Mouse (Mus musculus): ENCODE data around the gene Rap1a.

GRCm38 (mm10) chr3:105838655-105839054 is 37.5 kb upstream of the Rap1a start:
- no peak for TF ChIP-seq EP300 (IDR thresholded peaks at IDR 0.05; ENCODE audit: low read depth)
- no peak for TF ChIP-seq CTCF (IDR thresholded peaks at IDR 0.05; ENCODE audit: low read depth)

All from heart, postnatal 0 days (tissue).